Mouse (Mus musculus): ENCODE results near the gene Lyve1. TPM values are rescaled to one million over a fixed set of nuclear protein-coding genes. Genes with fewer than 3 reads are reported as not detected.

Lyve1 gene
- total and polyA plus RNA-seq, 3 experiments, result not detected

GRCm38 (mm10) chr7:110908209-110909144 lies 45.4 kb upstream of the Lyve1 start:
- TF ChIP-seq TCF12 (IDR thresholded peaks at IDR 0.05; ENCODE audit: low read depth, low read length) (peak; percentile 42; the same call in 1 of the 2 replicates), RAD21 (IDR thresholded peaks at IDR 0.05; ENCODE audit: low read depth, low read length) (no peak), NELFE (IDR thresholded peaks at IDR 0.05; ENCODE audit: low read depth, low read length) (peak; percentile 49), BHLHE40 (IDR thresholded peaks at IDR 0.05; ENCODE audit: borderline replicate concordance, low read depth, low read length) (no peak), MXI1 (IDR thresholded peaks at IDR 0.05; ENCODE audit: low read depth, low read length) (no peak), ZC3H11A (IDR thresholded peaks at IDR 0.05; ENCODE audit: low read depth, low read length) (no peak), ZMIZ1 (IDR thresholded peaks at IDR 0.05; ENCODE audit: low read depth, low read length) (no peak), HCFC1 (IDR thresholded peaks at IDR 0.05; ENCODE audit: low read depth, low read length) (peak; percentile 49; the same call in 1 of the 2 replicates), USF2 (IDR thresholded peaks at IDR 0.05; ENCODE audit: borderline replicate concordance in 1 of 2, insufficient read depth in 1 of 2, low read depth in 1 of 2, low read length in 2 of 2) (no peak), MAFK (IDR thresholded peaks at IDR 0.05; ENCODE audit: borderline replicate concordance, low read depth, low read length) (no peak), MYC (IDR thresholded peaks at IDR 0.05; ENCODE audit: low read depth, low read length) (0 out of 2 replicates have a peak, but pooled peaks have one; percentile 42), MYB (IDR thresholded peaks at IDR 0.05; ENCODE audit: low read depth, low read length) (no peak), NRF1 (IDR thresholded peaks at IDR 0.05; ENCODE audit: insufficient read depth, low read depth, low read length, poor library complexity, severe bottlenecking) (no peak), MAX (IDR thresholded peaks at IDR 0.05; ENCODE audit: low read length) (no peak), EP300 (IDR thresholded peaks at IDR 0.05; ENCODE audit: low read depth in 1 of 2, low read length in 2 of 2) (peak in 1 of 2 experiments; percentile 68; a peak in 2 of 4 replicates), ZKSCAN1 (IDR thresholded peaks at IDR 0.05; ENCODE audit: low read depth, low read length) (no peak), TBP (IDR thresholded peaks at IDR 0.05; ENCODE audit: low read depth, low read length) (peak; percentile 59), CHD2 (IDR thresholded peaks at IDR 0.05; ENCODE audit: low read length) (no peak), ZNF384 (IDR thresholded peaks at IDR 0.05; ENCODE audit: low read depth, low read length) (no peak), UBTF (IDR thresholded peaks at IDR 0.05; ENCODE audit: borderline replicate concordance, insufficient read depth, low read depth, low read length) (no peak), SMC3 (IDR thresholded peaks at IDR 0.05; ENCODE audit: low read depth, low read length) (no peak), RCOR1 (IDR thresholded peaks at IDR 0.05; ENCODE audit: low read depth, low read length) (no peak; the same call in 1 of the 2 replicates), ELF1 (IDR thresholded peaks at IDR 0.05; ENCODE audit: low read depth, low read length) (no peak), KAT2A (conservative IDR thresholded peaks at IDR 0.05; ENCODE audit: low read depth, low read length) (no peak), MEF2A (IDR thresholded peaks at IDR 0.05; ENCODE audit: extremely low read depth, insufficient replicate concordance, low read depth, low read length, poor library complexity, severe bottlenecking) (no peak), JUND (IDR thresholded peaks at IDR 0.05; ENCODE audit: low read depth, low read length) (no peak), POLR2AphosphoS2 (IDR thresholded peaks at IDR 0.05; ENCODE audit: low read length) (no peak), MAZ (IDR thresholded peaks at IDR 0.05; ENCODE audit: low read depth, low read length) (no peak), POLR2A (IDR thresholded peaks at IDR 0.05; ENCODE audit: control insufficient read depth in 1 of 2, insufficient read depth in 1 of 2, low read depth in 1 of 2, low read length in 2 of 2, poor library complexity in 1 of 2) (peak in 1 of 2 experiments; percentile 52; a peak in 1 of 4 replicates), CHD1 (IDR thresholded peaks at IDR 0.05; ENCODE audit: low read depth, low read length) (no peak), USF1 (IDR thresholded peaks at IDR 0.05; ENCODE audit: low read depth, low read length) (no peak), SIN3A (IDR thresholded peaks at IDR 0.05; ENCODE audit: low read length) (peak; percentile 61)
- H3K36me3 ChIP-seq (ENCODE audit: control insufficient read depth in 1 of 2, insufficient read depth in 2 of 2, low read length in 2 of 2), result peaks cover 0 to 10% of the 10 kb centered on the region in 2 experiments; a peak in 2 of 4 replicates

More at GRCm38 (mm10) chr7:110908209-110909144, 45.4 kb upstream of the Lyve1 start:
- H3K4me3 ChIP-seq (ENCODE audit: control insufficient read depth in 1 of 2, insufficient read depth in 1 of 2, low read depth in 2 of 2, low read length in 2 of 2), result peak overlapping the region; percentile 41 to 63
- H3K9ac ChIP-seq (ENCODE audit: control insufficient read depth, low read depth, low read length, poor library complexity, severe bottlenecking), result peak overlapping the region; percentile 57
- H3K4me1 ChIP-seq (ENCODE audit: control insufficient read depth in 1 of 2, insufficient read depth in 2 of 2, low read length in 2 of 2), result peaks cover 0 to 9% of the 10 kb centered on the region in 2 experiments; a peak in 2 of 4 replicates
- no peaks in the 10 kb centered on the region for H3K9me3 ChIP-seq (replicated peaks; ENCODE audit: insufficient read depth, low read length)
- H3K27me3 ChIP-seq (ENCODE audit: control insufficient read depth in 1 of 2, insufficient read depth in 2 of 2, low read length in 2 of 2), result no peaks in the 10 kb centered on the region
- DNase-seq (ENCODE audit: low read depth, low spot score), result peak; percentile 85
- H3K27ac ChIP-seq (ENCODE audit: control insufficient read depth, low read depth, low read length), result peak overlapping the region; percentile 71
- no peaks in the 10 kb centered on the region for H3K79me2 ChIP-seq (ENCODE audit: control insufficient read depth, insufficient read depth, low read length, poor library complexity)

Data from MEL (cell line).